Mouse (Mus musculus) testis, postnatal 14 days (tissue): ENCODE measurements around the gene Nfe2l1.
"Not testable (repeated sequence)": the region's sequence is repeated elsewhere in the genome, so short reads cannot be mapped to it uniquely, and the experiment has no call there.

Experiments
- DNase-seq: peaks from one replicate; pipeline ENCODE4 v3.0.0; 2021; ENCODE audit warnings: low spot score

Nfe2l1 gene

DNA sequence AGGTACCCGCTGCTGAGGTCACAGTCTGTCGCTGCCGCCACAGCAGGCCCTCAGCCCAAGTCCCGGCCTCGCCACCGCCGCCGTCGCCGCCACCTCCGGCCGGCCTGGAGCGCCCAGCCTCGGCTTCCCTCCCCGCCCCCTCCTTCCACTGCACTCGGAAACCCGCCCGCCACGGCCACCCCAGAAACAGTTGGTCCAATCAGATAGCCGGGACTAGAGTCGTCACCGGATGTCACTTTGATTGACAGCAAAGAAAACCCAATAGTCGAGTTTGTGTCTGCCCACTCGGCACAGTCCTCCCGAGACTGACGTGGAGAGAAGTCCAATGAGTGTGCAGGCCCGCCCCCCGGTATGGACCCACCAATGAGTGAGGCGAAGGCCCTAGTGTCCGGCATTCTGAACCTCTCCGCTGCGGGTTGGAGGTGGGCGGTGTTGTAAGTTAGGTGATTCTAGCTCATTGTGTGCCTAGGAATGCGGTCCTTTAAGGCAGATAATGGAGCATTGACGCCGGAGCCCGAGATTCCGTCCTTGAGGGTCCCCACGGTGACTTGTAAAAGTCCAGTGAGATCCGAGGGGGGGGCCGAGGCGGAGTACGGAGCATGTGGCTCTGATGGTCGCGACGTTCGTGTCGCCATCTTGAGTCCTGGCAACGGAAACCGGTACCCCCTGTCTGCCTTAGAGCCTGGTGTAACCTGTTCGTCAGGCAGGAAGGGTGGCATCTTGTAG is at the start of gene Nfe2l1:
Gene Nfe2l1, minus strand, starts transcription at position 156 of the 726 bp plus-strand sequence.
- peak; percentile 100 for DNase-seq

DNA sequence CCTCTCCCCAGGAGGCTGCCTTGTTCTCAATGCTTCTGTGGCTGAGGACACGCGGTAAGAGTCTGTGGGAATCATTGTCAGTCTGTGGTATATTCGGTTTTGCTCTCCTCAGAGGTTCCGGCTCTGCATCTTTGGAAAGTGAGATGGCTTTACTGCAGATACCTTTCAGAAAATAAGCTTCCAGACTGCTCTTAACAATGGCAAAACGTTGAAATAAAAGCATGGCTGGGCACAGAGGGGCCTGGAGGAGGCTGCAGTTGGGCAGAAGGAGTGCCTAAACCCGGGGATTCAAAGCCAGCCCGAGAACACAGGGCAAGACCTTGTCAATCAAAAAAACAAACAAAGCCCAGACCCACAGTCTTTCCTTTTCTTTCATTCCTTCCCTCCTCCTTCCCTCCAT is 49.6 kb upstream of the Nfe2l1 start:
- no peak for DNase-seq

DNA sequence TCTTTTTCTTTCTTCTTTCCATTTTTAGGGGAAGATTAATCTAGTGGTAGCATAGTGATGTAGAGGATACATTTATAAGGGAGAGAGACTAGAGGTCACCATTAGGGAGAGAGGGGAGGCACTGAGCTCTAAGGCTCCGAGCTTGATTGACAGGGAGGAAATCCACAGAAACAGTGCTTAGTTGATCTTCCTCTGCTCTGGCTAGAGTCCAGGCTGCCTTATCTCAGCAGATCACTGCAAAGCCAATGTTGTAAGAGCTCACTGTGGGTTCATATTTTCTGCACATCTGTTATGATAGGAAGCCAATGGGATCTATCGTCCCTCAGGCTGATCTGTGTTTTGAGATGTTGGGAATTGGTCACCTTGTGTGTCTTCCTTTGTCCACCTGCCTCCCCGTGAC is 48.9 kb upstream of the Nfe2l1 start:
- no peak for DNase-seq

DNA sequence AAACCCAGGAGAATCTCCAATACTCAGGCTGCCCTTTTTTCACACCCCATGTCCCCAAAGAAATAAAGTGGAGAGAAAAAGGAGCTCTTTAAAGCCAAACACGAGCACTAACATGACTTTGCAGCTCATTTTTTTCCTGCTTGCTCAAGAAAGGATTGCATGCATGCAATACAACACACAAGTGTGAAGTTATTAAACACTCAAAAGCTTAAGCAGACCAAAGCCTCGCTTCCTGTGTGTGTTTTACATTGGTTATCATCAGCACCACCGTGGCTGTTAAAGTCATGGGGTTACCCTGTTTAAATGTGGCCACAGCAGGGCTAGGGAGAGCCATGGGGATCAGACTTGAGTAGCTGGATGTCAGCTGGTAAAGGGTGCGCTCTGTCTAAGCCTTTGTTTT is 47.3 kb upstream of the Nfe2l1 start:
- DNase-seq, result no peak

DNA sequence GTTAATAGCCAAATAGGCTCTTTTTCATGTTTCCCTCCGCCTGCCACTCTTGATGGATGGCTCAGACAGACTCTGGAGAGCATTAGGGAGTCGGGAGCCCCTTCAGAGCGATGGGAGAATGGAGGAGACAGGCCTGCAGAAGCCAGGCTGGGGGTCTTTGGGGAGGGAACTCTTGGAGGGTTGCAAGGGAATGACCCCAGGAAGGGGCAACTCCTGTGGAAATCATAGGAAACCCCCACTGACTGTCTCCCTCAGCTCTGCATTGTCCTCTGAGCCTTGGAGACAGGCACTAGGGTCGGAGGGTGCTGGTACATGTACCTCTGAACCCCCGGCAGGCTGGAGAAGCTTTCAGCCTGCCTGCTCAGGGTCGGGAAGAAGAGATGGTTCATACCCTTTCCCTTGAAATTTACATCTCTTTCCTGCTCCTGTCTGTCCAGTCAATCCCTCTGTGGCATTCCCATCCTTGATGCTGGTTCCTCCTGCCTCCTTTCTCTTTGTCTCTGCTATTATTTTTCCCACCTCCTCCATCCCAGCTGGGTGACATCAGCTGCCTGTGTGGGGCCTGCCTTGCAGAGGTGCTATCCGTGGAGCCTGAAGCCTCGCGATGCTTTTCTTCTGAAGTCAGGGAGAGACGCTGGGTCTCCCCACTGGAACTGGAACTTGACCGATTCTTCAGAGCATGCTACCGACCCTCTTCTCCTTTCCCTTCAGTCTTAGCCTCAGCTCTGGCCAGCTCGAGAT is 46.7 kb upstream of the Nfe2l1 start:
- no peak for DNase-seq

DNA sequence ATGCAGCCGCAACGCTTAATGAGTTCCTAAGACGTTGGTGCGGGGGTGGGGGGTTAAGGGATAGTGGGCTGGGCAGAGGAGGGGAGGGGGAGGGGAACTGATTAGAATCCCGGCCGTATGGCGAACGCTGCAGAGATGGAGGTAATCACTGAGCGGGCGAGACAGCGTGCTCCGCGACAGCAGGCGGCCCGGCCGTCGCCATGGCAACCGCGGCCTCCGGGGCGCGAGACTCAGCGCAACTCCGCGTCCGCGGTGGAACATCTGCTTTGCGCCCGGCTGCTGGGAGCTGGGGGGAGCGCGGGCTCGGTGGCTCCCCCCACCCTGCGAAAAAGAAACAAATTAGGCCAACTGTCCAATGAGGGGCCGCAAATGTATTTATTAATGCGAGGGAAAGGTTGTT is 46.0 kb upstream of the Nfe2l1 start:
- peak; percentile 86 for DNase-seq

DNA sequence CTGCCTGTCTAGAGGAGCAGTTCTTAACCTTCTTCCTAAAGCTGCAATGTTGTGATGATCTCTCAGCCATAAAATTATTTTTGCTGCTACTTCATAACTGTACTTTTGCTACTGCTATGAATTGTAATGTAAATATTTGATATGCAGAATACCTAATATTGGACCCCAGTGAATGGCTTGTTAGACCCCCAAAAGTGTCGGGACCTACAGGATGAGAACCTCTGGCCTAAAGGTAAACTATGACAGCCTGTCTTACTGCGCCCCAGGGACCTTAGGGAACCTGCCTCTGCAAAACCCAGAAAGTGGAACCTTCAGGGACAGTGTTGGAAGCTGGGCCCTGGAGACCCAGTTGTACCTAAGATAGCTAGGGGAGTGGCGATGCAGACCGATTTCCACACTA is 45.5 kb upstream of the Nfe2l1 start:
- no peak for DNase-seq

DNA sequence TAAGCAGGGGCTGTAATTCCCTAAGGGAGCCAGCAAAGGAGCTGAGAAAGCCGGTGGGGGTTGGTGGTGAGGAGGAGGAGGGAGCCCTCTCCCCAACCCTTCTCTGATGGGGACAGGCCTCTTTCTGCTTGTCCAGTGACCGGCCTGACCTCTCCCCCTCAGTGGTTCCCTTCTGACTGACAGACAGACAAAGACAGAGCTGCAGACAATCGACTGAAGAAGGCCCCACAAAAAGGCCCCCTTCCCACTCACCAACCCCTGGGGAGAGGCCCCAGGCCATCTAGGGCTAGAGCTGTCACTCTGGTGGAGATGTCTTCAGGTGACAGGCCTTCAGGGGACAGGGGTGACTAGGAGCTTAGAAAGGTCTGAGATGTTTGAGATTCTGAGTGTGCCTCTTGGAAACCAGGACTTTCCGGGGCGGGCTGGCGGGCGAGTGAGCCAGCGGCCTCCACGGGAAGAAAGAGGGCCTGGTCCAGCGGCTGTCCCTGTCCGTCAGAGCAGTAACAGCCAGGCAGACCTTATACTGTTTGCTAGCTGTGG is 43.9 kb upstream of the Nfe2l1 start:
- no peak for DNase-seq

DNA sequence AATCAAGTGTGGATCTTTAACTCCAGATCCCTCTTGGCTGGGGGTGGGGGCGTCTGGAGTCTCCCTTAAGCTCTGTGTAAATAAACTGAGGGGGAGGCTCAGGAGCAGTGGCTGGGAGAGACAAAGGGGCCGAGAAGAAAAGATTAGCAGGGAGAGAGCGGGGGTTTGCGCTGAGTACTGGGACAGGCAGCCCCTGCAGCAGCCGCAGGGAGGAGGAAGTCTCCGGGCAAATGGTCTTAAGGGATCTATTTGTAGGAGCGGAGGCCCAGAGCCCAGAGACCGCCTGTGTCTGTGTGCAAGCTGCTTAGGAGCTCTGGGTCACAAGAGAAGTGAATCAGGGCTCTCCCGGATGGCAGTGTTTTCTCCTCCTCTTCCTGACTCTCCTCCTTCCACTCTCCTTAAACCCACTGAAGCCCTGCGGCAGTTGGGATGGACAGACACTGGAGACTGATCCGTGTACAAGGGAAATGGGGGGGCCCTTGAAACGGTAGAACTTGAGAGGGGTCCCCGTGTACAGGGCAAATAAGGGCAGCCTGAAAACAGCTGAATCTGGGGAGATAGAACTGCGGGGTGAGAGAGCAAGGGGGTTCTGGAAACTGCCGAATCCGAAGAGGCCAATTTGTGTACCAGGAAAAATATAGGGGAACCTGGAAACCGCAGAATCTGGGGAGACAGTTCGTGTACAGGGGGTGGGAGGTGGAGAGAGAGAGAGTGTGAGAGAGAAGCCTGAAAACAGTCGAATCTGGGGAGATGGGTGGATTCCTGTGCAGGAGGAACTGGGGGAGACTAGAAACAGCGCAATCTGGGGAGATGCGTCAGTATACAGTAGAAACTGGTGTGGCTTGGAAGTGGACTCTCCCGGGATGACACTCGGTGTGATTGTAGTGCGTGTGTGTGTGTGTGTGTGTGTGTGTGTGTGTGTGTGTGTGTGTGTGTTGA is 42.9 kb upstream of the Nfe2l1 start:
- peak; percentile 33 for DNase-seq

DNA sequence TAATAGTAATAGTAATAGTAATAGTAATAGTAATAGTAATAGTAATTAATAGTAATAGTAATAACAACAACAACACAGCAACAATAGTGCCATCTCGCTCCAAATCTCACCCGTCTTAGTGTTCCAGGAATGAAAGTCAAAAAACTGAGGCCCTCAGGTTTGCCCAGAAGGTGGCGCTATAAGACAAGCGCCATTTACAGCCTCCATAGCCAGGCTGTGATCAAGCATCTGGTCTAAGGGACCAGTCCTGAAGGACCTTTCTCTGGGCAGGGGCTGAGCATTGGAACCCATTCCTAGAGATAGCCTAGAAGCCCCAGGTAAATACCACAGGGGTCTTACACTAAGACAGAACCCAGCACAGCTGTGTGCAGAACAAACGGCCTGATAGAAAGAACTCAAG is 37.4 kb upstream of the Nfe2l1 start:
- DNase-seq, result peak; percentile 56

DNA sequence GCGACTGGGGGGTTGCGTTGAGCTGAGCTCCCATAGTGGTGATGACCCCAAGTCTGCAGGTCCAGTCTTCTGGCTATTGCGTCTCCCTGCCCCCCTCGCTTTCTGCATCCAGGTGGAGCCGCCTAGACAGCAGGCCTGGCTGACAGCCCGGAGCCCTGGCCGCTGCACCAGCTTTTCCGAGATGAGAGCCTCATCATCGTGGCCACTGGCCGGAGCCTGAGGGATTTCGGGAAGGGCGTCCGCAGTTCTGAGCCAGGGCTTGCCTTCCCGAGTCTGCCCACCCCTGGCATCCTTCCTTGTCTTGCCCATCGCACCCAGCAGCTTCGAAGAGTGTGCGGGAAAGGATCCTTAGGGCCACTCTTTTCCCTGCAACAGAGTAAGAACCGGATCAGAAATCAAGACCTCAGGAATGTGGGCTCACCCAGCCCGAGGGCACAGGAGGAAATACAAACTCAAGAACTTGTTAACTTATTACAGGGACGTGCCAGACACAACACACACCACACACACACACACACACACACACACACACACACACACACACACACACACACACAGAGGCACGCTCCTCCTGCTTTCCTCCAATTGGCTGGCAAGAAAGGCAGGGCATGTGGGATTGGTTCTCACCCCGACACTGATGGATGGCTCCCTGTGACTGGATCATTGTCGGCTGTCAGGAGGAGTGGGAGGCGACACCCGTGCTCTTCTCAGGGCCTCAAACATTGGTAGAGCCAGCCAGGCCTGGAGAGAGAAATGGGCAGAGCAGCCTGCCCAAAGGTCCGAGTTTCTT is 33.6 kb upstream of the Nfe2l1 start:
- DNase-seq, result no peak

DNA sequence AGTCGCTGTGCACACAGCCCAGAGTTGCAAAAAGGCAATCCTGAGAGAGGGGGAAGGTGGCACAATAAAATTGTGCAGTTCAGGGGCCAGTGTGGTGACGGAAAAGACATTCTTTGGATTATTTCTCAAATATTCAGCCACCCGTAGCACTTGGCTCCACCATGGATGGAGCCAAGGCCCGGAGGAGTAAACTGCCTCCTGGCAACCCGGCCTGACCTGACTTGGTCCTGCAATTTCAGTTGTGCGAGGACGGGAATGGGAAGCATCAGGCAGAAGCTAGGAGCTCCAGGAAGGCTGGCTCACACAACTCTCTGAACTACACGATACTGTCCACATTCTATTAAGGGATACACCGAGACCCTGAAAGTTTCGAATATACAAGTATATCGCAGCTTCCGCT is 32.8 kb upstream of the Nfe2l1 start:
- DNase-seq, result no peak

DNA sequence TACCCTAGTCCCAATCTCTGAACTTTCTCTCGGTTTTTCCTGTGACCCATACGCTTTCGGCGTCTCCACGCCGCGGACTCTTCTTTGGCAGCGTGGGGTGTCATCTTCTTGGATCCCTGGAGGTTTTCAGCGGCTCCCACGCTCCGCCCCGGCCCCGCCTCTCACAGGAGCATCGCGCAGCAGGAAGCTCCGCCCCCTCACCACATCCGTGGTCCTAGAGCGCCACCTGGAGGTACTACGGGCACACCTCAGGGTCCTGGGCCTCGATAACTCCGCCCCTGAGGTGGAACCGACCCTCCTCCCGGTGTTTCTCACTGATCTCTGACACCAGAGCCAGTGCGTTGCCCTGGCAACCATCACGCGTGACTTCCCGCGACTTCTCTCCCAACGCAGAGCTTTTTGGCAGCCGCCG is 32.1 kb upstream of the Nfe2l1 start:
- peak; percentile 92 for DNase-seq

DNA sequence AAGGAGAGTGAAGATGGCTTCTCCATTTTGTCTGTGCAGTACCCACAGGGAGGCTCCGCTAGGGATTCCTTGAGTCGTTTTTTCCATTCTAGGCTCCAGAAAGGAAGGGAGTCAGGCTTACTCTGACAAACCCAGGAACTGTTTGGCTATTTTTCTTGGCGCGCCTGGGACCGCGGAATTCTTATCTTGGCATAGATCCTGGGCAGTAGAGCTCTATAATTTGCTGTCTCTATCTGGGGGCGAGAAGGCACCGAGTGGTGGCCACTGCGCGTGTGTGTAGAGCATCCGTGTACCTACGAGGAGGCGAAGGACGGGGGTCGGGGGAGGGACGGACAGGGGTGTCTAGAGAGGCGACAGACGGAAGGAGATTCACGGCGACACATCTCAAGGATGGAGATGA is 31.7 kb upstream of the Nfe2l1 start:
- peak; percentile 46 for DNase-seq

DNA sequence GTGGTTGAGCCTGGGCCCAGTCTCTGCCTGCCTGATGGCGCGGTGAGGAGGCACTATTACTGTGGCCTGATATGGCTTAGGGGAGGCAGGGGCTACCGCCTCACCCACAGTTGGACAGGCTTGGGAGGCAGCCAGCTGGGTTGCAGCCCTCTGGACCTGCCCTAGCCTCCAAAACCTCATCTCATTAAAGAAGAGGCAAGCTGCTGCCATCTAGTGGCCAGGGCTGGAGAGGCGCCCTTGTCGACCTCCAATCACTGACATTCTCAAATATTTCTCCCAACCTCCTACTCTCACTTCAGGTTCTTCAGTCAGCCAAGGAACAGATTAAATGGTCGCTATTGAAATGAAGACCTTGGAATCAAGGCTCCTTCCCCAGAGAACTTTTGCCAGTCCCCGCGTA is 30.8 kb upstream of the Nfe2l1 start:
- peak; percentile 76 for DNase-seq

DNA sequence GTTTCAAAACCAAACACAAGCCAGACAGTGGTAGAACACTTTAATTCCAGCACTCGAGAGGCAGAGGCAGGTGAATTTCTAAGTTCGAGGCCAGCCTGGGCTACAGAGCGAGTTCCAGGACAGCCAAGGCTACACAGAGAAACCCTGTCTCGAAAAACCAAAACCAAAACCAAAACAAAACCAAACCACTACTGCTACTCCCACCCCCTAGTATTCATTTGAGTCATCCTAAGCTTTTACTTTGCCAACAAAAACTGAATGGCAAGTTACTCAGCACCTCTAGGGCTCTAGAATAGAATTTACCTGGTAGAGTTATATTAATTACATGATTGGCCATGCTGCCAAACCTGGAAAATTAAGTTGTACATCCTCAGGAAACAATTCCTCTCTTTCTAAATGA is 29.9 kb upstream of the Nfe2l1 start:
- DNase-seq, result no peak

DNA sequence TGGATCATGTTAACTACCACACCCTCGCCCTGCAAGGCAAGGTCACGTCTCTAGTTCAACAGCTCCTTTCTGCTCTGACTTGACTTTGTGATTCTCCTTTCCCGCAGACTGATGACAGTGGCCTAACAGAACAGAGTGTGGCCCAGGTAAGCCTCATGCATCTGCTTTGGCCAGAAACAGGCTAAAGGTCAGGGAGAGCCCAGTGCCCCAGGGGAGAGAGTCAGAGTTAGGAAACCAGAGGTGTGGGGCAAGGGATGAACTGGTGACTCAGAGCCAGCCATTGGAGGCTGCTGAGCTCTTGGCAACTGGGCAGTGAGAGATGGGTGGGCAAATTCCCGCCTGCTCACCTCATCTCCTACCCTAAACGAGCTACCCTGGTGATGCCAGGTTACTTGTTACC is 27.7 kb upstream of the Nfe2l1 start:
- no peak for DNase-seq

DNA sequence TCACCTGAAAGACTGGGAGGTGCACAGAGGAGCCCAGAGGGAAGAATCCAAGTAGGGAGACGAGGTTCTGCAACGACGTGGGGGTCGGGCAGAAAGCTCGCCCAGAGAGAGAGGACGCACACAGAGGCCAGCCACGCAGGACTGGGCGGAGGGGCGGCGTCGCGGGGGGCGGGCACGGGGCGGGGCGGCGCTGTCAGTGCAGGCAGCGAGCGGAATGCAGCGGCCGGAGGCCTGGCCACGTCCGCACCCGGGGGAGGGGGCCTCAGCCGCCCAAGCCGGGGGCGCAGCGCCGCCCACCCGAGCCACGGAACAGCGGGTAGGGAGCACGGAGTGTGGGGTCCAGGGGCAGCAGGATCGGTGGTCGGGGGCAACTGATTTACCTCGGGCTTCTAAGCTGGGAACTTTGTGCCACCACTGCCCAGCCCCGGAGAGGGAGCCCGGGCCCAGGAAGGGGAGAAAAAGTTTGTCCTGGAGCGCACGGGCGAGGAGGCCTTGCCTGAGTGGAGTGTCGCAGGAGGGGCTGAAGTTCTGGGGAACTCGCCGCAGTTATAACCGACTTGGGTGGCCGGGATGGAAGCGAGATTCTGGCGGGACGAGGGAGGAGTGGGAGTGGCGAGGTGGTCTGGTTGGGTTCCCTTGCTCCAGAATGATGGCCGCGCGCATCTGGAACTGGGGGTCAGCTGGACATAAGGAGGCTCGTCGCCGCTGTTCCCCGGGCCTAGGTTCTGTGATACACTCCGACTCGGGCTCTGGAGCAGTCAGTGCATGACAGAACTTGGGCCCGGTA is 20.1 kb upstream of the Nfe2l1 start, which contains the start of gene Copz2:
Gene Copz2, plus strand, starts transcription at position 190 of the 787 bp plus-strand sequence.
- DNase-seq, result no peak

DNA sequence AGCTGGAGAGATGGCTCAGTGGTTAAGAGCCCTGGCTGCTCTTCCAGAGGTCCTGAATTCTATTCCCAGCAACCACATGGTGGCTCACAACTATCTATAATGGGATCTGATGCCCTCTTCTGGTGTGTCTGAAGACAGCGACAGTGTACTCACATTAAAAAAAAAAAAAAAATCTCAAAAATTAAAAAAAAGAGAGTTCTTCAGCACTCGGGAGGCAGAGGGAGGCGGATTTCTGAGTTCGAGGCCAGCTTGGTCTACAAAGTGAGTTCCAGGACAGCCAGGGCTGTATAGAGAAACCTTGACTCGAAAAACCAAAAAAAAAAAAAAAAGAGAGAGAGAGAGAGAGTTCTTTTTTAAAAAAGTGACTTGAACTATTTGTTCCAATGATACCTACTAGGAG is 19.4 kb upstream of the Nfe2l1 start:
- not testable (repeated sequence) for DNase-seq

DNA sequence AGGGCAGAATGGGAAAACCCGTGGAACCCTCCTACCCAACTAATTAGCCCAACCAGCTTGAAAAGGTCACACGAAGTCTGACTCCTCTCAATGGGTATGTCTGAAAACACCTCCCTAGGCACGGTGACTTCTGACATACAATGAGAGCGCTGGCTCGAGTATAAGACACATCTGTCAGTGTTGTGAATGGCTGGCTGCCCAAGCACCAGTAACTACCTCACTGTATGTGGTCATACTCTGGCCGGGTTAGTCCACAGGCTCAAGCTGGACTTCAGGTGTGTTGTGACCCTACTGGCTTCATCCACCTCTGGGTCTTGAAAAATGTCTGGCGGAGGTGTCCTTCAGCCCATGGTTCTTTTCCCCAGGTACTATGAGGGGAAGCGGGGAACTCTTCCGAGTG is 18.9 kb upstream of the Nfe2l1 start:
- no peak for DNase-seq

DNA sequence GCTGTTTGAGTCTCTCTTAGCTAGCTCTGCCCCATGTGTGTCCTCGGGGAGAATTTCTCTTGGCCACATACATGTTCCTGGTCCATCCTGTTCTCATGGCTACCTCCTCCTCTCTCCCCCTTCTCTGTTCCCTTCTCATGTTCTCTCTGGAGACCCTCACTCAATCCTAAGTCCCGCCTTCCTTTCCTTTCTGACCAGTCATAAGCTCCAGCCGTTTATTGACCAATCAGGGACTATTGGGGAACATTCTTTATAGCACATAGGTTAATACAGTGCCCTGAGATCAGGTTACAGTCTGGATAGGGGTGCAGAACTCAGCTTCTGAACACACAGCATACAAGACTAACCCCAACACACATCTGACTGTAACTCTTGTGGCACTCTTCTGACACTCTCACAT is 17.5 kb upstream of the Nfe2l1 start:
- no peak for DNase-seq
